In genomic region chr11:22872307-22872680, GRCm38 (mm10) we compare ENCODE assay signal across 10 mouse cellular contexts. TPM values are rescaled to one million over a fixed set of nuclear protein-coding genes. Genes with fewer than 3 reads are reported as not detected.
A peak's percentile ranks its signal among the peaks of the same experiment; 100 is the strongest.
DNase-seq lines count a peak whose midpoint lies in the region; ATAC-seq and TF ChIP-seq lines count a peak whose summit lies in the region.
"Had no signal": no experiment of that assay in that cellular context is flagged by ENCODE, and none has a peak within 500 bp of the region (broad histone marks: within the 10 kb centered on the region; RNA-seq: fewer than 3 reads in every experiment).

No protein-coding gene starts in this region.

- ATAC-seq in embryonic facial prominence, embryonic 14.5 days (ENCODE audit: low read depth): no peak
- ATAC-seq in kidney, embryonic 15.5 days (replicated peaks; ENCODE audit: low FRiP score): no peak
- ATAC-seq in Patski: peak; percentile 54
- no peak for ATAC-seq in liver, embryonic 14.5 days (ENCODE audit: insufficient read depth)

- in situ Hi-C loops in Patski (cut with MboI; ENCODE audit: low pct_unique_long_range_greater_than_20kb): loop anchor here (5.0 kb wide), 1 partner anchor 80 kb away; no protein-coding TSS in a partner anchor

- POLR2A ChIA-PET in Patski (lab: Charles Lee): interaction anchor here (1.0 to 1.4 kb wide), 2 partner anchors 13 to 19 kb away, joined by 3 read pairs; no protein-coding TSS in a partner anchor

- peaks cover 17% of the 10 kb centered on the region; the same call in 1 of the 2 replicates for H3K4me1 ChIP-seq in embryonic facial prominence, embryonic 14.5 days (ENCODE audit: control insufficient read depth, insufficient read depth, low read length)
- peaks cover 17% of the 10 kb centered on the region; the same call in 1 of the 2 replicates for H3K4me1 ChIP-seq in embryonic facial prominence, embryonic 10.5 days
- peaks cover 15% of the 10 kb centered on the region for H3K4me1 ChIP-seq in kidney, embryonic 15.5 days
- peaks cover 5 to 18% of the 10 kb centered on the region in 2 experiments for H3K4me1 ChIP-seq in liver, embryonic 14.5 days (replicated peaks; ENCODE audit: control insufficient read depth in 2 of 2, insufficient read depth in 2 of 2, low read length in 1 of 2)

- H3K9me3 ChIP-seq in embryonic facial prominence, embryonic 14.5 days (ENCODE audit: control insufficient read depth, low read length): no peaks in the 10 kb centered on the region
- H3K9me3 ChIP-seq in embryonic facial prominence, embryonic 10.5 days: no peaks in the 10 kb centered on the region
- H3K9me3 ChIP-seq in kidney, embryonic 15.5 days (replicated peaks): no peaks in the 10 kb centered on the region
- H3K9me3 ChIP-seq in liver, embryonic 14.5 days (ENCODE audit: control insufficient read depth, low read length): no peaks in the 10 kb centered on the region

- no peaks in the 10 kb centered on the region for H3K27me3 ChIP-seq in embryonic facial prominence, embryonic 14.5 days (replicated peaks; ENCODE audit: control insufficient read depth, insufficient read depth, low read length)
- H3K27me3 ChIP-seq in embryonic facial prominence, embryonic 10.5 days (replicated peaks; ENCODE audit: low read depth, poor library complexity, severe bottlenecking): no peaks in the 10 kb centered on the region
- H3K27me3 ChIP-seq in kidney, embryonic 15.5 days: no peaks in the 10 kb centered on the region
- no peaks in the 10 kb centered on the region for H3K27me3 ChIP-seq in Patski
- H3K27me3 ChIP-seq in liver, embryonic 14.5 days (ENCODE audit: control insufficient read depth, insufficient read depth, low read length): no peaks in the 10 kb centered on the region

- CTCF ChIA-PET in Patski (lab: Charles Lee): interaction anchor here (1.2 to 1.5 kb wide), 4 partner anchors 12 to 27 kb away, joined by 3 read pairs; no protein-coding TSS in a partner anchor

- no peak overlapping the region for H3K27ac ChIP-seq in embryonic facial prominence, embryonic 14.5 days (replicated peaks; ENCODE audit: low read depth, low read length)
- H3K27ac ChIP-seq in embryonic facial prominence, embryonic 10.5 days (replicated peaks): no peak overlapping the region
- H3K27ac ChIP-seq in kidney, embryonic 15.5 days: peak overlapping the region; percentile 69
- H3K27ac ChIP-seq in liver, embryonic 14.5 days: no peak overlapping the region

- no peak overlapping the region for H3K4me3 ChIP-seq in embryonic facial prominence, embryonic 14.5 days (ENCODE audit: low read depth, low read length)
- no peak overlapping the region for H3K4me3 ChIP-seq in embryonic facial prominence, embryonic 10.5 days
- H3K4me3 ChIP-seq in kidney, embryonic 15.5 days (replicated peaks): 0 out of 2 replicates have a peak overlapping the region, but pooled peaks have one; percentile 12
- H3K4me3 ChIP-seq in liver, embryonic 14.5 days (ENCODE audit: insufficient read depth in 1 of 2, low read depth in 2 of 2, low read length in 2 of 2): peak overlapping the region; percentile 29; a peak in 2 of 4 replicates

- 47% methylated on average over 4 of the region's 4 CpGs for WGBS in embryonic facial prominence, embryonic 14.5 days
- WGBS in embryonic facial prominence, embryonic 10.5 days: 61% methylated on average over 4 of the region's 4 CpGs
- WGBS in kidney, embryonic 15.5 days: 30% methylated on average over 4 of the region's 4 CpGs
- 25% methylated on average over 4 of the region's 4 CpGs for WGBS in liver, embryonic 14.5 days (ENCODE audit: insufficient replicate concordance)

- no peak overlapping the region for H3K9ac ChIP-seq in embryonic facial prominence, embryonic 14.5 days (ENCODE audit: low read depth, low read length)
- no peak overlapping the region for H3K9ac ChIP-seq in kidney, embryonic 15.5 days
- H3K9ac ChIP-seq in liver, embryonic 14.5 days (replicated peaks): peak overlapping the region; percentile 44; the same call in 1 of the 2 replicates

- DNase-seq in embryonic facial prominence, embryonic 14.5 days (ENCODE audit: low spot score): no peak
- no peak for DNase-seq in embryonic facial prominence, embryonic 10.5 days (ENCODE audit: low spot score)
- no peak for DNase-seq in kidney, adult 9 months
- no peak for DNase-seq in Patski (ENCODE audit: low read depth, low spot score)
- no peak for DNase-seq in liver, embryonic 14.5 days (ENCODE audit: low read depth in 3 of 3, low spot score in 3 of 3)
- DNase-seq in cerebellum, adult 9-11 months: no peak
- DNase-seq in gastrocnemius, postnatal 4 days (ENCODE audit: low spot score in 2 of 2): no peak
- DNase-seq: cerebellum, adult 11 months had no signal

- TF ChIP-seq CTCF in Patski (IDR thresholded peaks at IDR 0.05): no peak
- no peak for TF ChIP-seq CTCF in liver, embryonic 14.5 days (IDR thresholded peaks at IDR 0.05; ENCODE audit: low read depth)

- H3K4me2 ChIP-seq in embryonic facial prominence, embryonic 14.5 days (ENCODE audit: low read depth, low read length): peak overlapping the region; percentile 29; the same call in 1 of the 2 replicates
- peak overlapping the region; percentile 40 for H3K4me2 ChIP-seq in kidney, embryonic 15.5 days
- peak overlapping the region; percentile 58 for H3K4me2 ChIP-seq in liver, embryonic 14.5 days (ENCODE audit: low read depth)
- H3K4me2 ChIP-seq: midbrain, embryonic 11.5 days had no signal

- TF ChIP-seq EP300 in liver, embryonic 14.5 days (IDR thresholded peaks at IDR 0.05; ENCODE audit: low read depth): no peak

- no peaks in the 10 kb centered on the region for H3K36me3 ChIP-seq in embryonic facial prominence, embryonic 14.5 days (ENCODE audit: control insufficient read depth, insufficient read depth, low read length)
- no peaks in the 10 kb centered on the region for H3K36me3 ChIP-seq in embryonic facial prominence, embryonic 10.5 days (replicated peaks)
- H3K36me3 ChIP-seq in kidney, embryonic 15.5 days: no peaks in the 10 kb centered on the region
- no peaks in the 10 kb centered on the region for H3K36me3 ChIP-seq in liver, embryonic 14.5 days (replicated peaks; ENCODE audit: control insufficient read depth, insufficient read depth, low read depth)

RNA-seq across cellular contexts. Expression of gene B3gnt2, which starts 11.5 kb away (rescaled TPM):
- polyA plus RNA-seq in embryonic facial prominence, embryonic 14.5 days (2014; fragmentation: Nextera tagmentation; extraction: Ambion mirVana): 6.4 and 9.2 TPM in 2 replicates
- polyA plus RNA-seq in embryonic facial prominence, embryonic 10.5 days (2016; fragmentation: Nextera tagmentation; extraction: Ambion mirVana): 2.4 and 3.4 TPM in 2 replicates
- polyA plus RNA-seq in kidney, embryonic 15.5 days (2015; fragmentation: Nextera tagmentation; extraction: Ambion mirVana): 9.3 and 10.6 TPM in 2 replicates
- polyA plus RNA-seq in Patski (2021): 20.3 TPM
- 2.2 and 2.3 TPM in 2 replicates for polyA plus RNA-seq in liver, embryonic 14.5 days (2012; rRNA removed)
- 3.6 and 4.1 TPM in 2 replicates for polyA plus RNA-seq in liver, embryonic 14.5 days (2014; fragmentation: Nextera tagmentation; extraction: Ambion mirVana)
- 1 to 10 TPM; 6.3 to 8.8 TPM for total RNA-seq in gastrocnemius, postnatal 4 days (2021)

Comparison
In these comparisons a context has a peak if more than half of its experiments do, and no peak if none do; other contexts are left out.
1. H3K4me3 ChIP-seq: peak in kidney, embryonic 15.5 days (single experiment) and liver, embryonic 14.5 days (2 of 2); none in embryonic facial prominence, embryonic 14.5 days (single experiment) and embryonic facial prominence, embryonic 10.5 days (single experiment).
2. Peak in every context shown above with its lines, with median percentiles within 50 percentile points of each other: H3K4me2 ChIP-seq.